Mouse (Mus musculus) cerebellum, adult 2 months (tissue): ENCODE measurements around the gene Scg3. TPM values are rescaled to one million over a fixed set of nuclear protein-coding genes. Genes with fewer than 3 reads are reported as not detected.
"Not testable (repeated sequence)": the region's sequence is repeated elsewhere in the genome, so short reads cannot be mapped to it uniquely, and the experiment has no call there.

Experiments
- DNase-seq, 2 experiments: peaks; one replicate each; pipeline ENCODE4 v3.0.0; 2021
- H3K27ac ChIP-seq: fragments of 200-500 bp; 2 replicates; pipeline ENCODE4 v1.5.1; 2012; ENCODE audit warnings: low read length, control low read depth, inconsistent platforms; ENCODE audit not compliant: insufficient read depth
- H3K27me3 ChIP-seq: fragments of 200-500 bp; 2 replicates; pipeline ENCODE4 v1.6.1; 2012; ENCODE audit warnings: inconsistent platforms, mild to moderate bottlenecking, low read length, moderate library complexity; ENCODE audit not compliant: control insufficient read depth, insufficient read depth
- H3K4me1 ChIP-seq: fragments of 200-500 bp; 2 replicates; pipeline ENCODE4 v1.6.1; 2011; ENCODE audit warnings: low read length; ENCODE audit not compliant: control insufficient read depth, insufficient read depth
- H3K4me3 ChIP-seq: fragments of 200-500 bp; replicated peaks from 2 replicates; pipeline ENCODE3; 2011; ENCODE audit warnings: mild to moderate bottlenecking, low read depth, low read length, control low read depth; ENCODE audit not compliant: insufficient read depth
- CTCF ChIP-seq: fragments of 200-500 bp; IDR thresholded peaks from 2 replicates; pipeline ENCODE4 v1.5.1; 2011; ENCODE audit warnings: low read depth, mild to moderate bottlenecking, control low read depth, low read length, moderate library complexity, borderline replicate concordance; ENCODE audit not compliant: insufficient read depth
- POLR2A ChIP-seq: fragments of 200-500 bp; IDR thresholded peaks from 2 replicates; pipeline ENCODE4 v1.6.1; 2011; ENCODE audit warnings: low read length, control low read depth, borderline replicate concordance; ENCODE audit not compliant: insufficient read depth
- WGBS: fragments of 180-500 bp; shearing (Covaris S2); methylation state at CpG from one replicate; pipeline ENCODE4 v1.1.7; 2018; 5-methylcytosine and 5-hydroxymethylcytosine counted together
- polyA plus RNA-seq: library from polyadenylated mRNA; depleted of rRNA; stranded (reverse); fragments of >200 nt; gene quantifications from 2 replicates; pipeline ENCODE4 v1.2.3, GENCODE M21; 2012

Scg3 gene
- polyA plus RNA-seq, 1 experiment: 237 TPM

DNA sequence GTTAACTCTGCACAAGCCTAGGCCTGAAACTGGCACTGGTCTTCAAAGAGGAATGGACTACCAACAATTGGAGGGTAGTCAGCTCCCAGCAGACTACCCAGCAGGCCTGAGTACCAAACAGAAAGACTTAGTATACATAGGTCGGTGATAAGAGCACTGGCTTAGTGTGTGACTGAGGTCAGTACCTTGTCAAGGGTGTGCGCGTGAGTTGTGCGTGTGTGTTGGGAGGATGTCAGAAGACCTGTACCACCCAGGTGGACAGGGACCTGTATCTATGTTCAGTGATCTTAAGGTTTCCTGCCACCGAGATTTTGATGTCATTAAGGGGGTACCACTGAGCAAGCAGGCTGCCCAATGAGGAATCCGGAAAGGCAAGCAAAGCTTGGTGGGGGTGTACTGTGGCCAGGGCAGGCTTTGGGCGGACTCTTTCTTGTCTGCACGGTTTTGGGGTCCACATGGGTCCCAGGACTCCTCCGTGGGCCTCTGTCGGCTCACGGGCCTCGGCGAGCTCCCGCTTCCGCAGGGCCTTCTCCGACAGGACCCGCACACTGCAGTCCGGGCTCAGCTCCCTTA lies 58.8 kb downstream of the Scg3 start:
- Histone ChIP-seq H3K27me3 (no peaks in the 10 kb centered on the region), H3K4me3 (peak overlapping the region; percentile 89), H3K27ac (peak overlapping the region; percentile 96), H3K4me1 (peaks cover 8% of the 10 kb centered on the region; the same call in 1 of the 2 replicates)
- WGBS: 10% methylated on average over 18 of the region's 18 CpGs
- TF ChIP-seq POLR2A: no peak
- TF ChIP-seq CTCF: no peak
- peak in 1 of 2 experiments; percentile 47 for DNase-seq

DNA sequence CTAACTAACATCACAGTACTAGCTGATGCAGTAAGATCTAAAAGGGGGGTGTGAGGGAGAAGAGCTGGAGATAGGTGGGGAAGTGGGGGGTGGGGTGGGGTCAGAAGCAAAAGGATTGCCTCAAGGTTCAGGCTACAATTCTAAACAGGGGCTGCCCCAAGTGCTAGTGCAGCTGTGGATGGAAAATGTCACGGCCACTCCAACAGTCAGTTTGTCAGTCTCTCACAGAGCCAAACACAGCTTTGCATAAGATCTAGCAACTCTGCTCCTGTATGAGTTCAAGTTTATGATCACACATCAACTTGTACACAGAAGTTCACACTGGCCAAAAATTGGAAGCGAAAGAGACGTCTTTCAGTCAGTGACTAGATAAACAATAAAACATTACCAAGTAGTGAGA lies 62.4 kb downstream of the Scg3 start:
- no peak overlapping the region for H3K4me3 ChIP-seq
- no peaks in the 10 kb centered on the region for H3K27me3 ChIP-seq
- TF ChIP-seq CTCF: no peak
- no peak for TF ChIP-seq POLR2A
- 90% methylated on average over 3 of the region's 3 CpGs for WGBS
- no peak for DNase-seq
- peaks cover 4% of the 10 kb centered on the region; the same call in 1 of the 2 replicates for H3K4me1 ChIP-seq
- no peak overlapping the region for H3K27ac ChIP-seq

DNA sequence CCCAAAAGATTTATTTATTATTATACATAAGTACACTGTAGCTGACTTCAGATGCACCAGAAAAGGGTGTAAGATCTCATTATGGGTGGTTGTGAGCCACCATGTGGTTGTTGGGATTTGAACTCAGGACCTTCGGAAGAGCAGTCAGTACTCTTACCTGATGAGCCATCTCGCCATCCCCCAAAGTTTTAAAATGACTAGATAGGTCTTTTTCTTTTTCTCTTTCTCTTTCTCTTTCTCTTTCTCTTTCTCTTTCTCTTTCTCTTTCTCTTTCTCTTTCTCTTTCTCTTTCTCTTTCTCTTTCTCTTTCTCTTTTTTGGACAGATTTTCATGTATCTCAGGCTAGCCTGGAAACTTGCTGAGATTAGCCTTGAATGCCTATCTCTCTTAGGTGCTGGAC lies 64.1 kb downstream of the Scg3 start:
- WGBS: 98% methylated on average over 2 of the region's 2 CpGs
- H3K27me3 ChIP-seq, H3K27ac ChIP-seq, H3K4me3 ChIP-seq, H3K4me1 ChIP-seq, DNase-seq: not testable (repeated sequence)

DNA sequence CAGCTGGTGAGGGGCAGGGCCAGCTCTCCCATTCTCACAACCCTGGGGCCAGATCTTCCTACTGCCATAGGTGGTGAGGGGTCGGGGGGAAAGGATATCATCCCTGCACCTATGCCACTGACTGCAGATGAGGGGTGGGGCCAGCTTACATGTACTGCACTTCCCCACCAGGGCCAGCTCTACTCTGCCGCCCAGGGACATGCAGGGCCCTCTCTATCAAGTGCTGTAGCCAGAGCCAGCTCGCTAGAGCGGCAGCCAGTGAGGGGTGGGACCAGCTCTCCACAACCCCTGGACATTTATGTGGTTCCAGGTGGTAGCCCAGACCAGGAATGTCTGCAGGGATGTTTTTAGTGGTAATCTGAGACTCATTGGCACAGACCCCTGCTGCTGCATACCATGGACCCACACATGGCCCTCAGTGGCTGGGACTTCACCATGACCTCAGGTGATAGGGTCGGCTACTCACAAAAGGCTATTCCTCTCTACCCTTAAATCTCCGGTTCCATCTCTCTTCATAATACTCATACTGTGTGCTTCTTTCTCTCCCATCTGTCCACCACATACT lies 64.9 kb downstream of the Scg3 start:
- Histone ChIP-seq H3K27ac (no peak overlapping the region), H3K27me3 (no peaks in the 10 kb centered on the region), H3K4me1 (no peaks in the 10 kb centered on the region), H3K4me3 (no peak overlapping the region)
- TF ChIP-seq CTCF (no peak), POLR2A (no peak)
- 83% methylated on average over 6 of the region's 6 CpGs for WGBS
- DNase-seq: no peak

DNA sequence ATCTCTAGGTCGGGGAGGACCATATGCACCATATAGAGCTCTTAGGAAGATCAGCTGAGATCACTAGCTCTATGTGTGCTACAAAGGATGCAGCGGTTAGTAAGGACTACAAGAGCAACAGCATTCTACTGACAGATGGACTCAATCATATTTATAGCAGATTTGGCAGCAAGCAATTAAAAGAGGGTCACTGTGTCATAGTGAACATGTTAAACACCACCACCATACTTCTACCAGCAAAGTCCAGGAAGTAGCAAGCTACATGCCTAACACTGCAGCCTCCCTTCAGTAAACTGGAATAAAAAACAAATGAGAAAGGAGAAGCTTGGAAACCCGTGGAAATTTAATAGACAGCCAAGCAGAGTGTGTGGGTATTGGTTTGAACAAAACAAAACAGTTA lies 67.3 kb downstream of the Scg3 start:
- Histone ChIP-seq H3K27ac (no peak overlapping the region), H3K4me1 (no peaks in the 10 kb centered on the region), H3K4me3 (no peak overlapping the region), H3K27me3 (no peaks in the 10 kb centered on the region)
- DNase-seq: no peak
- WGBS: 73% methylated on average over 3 of the region's 3 CpGs
- TF ChIP-seq POLR2A: no peak
- TF ChIP-seq CTCF: no peak

DNA sequence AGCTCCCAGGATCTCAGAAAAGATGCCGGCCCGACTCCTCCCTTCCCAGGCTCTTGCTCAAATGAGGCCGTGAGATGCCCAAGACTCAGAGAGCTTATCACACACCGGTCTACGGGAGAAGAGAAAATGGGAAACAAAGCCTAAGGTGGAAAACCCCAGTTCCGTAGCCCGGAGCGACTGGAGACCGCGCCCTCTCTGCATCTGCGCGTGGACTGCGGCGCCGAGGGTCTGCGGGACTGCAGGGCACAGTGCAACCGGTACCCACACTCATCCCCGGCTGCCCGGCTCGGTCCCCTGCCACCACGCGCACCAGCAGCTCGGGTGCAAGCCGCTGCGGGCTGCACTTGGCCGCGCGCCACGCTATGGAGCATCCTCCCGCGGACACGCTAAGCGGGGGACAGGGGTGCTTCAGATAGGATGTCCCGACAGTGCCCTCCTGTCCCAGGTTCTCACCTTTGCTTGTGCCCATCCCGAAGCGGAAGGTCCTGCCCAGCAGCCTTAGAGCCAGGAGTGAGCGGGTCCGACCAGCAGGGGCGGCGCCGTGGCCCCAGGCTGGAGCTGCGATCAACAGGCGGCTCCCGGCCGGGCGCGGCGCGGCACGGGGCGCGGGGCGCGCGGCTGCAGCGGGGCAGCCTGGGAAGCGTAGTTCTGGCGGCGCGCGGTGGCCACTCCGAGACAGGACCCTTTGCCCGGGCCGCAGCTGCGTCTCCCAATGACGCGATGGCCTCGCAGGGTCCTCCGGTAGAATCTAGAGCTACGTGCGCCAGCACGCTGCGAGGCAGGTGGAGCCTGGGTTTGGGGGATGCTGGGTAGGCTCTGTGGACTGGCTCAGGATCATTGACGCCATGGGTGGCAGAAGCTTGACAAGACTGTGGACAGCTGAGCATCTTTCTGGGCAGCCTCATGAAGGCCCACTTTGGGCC lies 73.0 kb downstream of the Scg3 start, which contains the start of gene Tmod2:
Gene Tmod2, minus strand, starts transcription at position 755 of the 923 bp plus-strand sequence.
- WGBS: under 1% methylated on average over 74 of the region's 74 CpGs
- H3K27me3 ChIP-seq: no peaks in the 10 kb centered on the region
- H3K27ac ChIP-seq: peak within 1 kb of the TSS; percentile 55
- peak; percentile 89 to 90 for DNase-seq
- peak within 1 kb of the TSS; percentile 89 for H3K4me3 ChIP-seq
- peaks cover 10% of the 10 kb centered on the region for H3K4me1 ChIP-seq
- TF ChIP-seq CTCF (no peak), POLR2A (no peak; the same call in 1 of the 2 replicates)

DNA sequence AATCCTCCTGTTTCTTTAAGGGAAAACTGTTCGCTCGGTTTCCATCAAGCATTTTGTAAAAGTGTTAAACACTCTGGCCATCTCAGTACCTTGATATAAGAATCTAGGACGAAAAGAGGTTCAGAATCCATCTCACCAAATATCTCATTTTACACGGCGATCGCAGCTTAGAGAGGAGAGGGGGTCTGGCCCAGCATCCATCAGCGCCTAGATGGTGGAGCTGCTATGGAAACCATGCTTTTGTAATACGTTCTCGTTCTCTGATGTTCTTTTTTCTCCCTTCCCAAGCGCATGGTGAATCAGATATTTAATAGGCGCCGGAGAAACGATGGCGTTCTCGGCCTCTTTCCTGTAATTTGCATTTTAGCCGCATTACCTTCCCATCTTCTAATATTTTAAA lies 73.9 kb downstream of the Scg3 start:
- no peak for DNase-seq
- H3K4me1 ChIP-seq: peaks cover 10% of the 10 kb centered on the region
- TF ChIP-seq CTCF (no peak), POLR2A (no peak)
- peak overlapping the region; percentile 51; the same call in 1 of the 2 replicates for H3K27ac ChIP-seq
- H3K27me3 ChIP-seq: no peaks in the 10 kb centered on the region
- 2% methylated on average over 16 of the region's 16 CpGs for WGBS
- H3K4me3 ChIP-seq: peak overlapping the region; percentile 89
